Mouse (Mus musculus) embryonic fibroblast, embryonic 13.5 days (primary cell): Measurements from ENCODE around the gene Klhl26.

ENCODE experiments used
- CTCF ChIP-seq: IDR thresholded peaks from 2 replicates; pipeline ENCODE4 v1.5.1; 2011; ENCODE audit warnings: mild to moderate bottlenecking, control low read depth, low read length, moderate library complexity, borderline replicate concordance; ENCODE audit not compliant: insufficient read depth
- POLR2A ChIP-seq: IDR thresholded peaks from 2 replicates; pipeline ENCODE4 v1.6.1; 2011; ENCODE audit warnings: low read depth, mild to moderate bottlenecking, control low read depth, low read length, moderate library complexity

DNA sequence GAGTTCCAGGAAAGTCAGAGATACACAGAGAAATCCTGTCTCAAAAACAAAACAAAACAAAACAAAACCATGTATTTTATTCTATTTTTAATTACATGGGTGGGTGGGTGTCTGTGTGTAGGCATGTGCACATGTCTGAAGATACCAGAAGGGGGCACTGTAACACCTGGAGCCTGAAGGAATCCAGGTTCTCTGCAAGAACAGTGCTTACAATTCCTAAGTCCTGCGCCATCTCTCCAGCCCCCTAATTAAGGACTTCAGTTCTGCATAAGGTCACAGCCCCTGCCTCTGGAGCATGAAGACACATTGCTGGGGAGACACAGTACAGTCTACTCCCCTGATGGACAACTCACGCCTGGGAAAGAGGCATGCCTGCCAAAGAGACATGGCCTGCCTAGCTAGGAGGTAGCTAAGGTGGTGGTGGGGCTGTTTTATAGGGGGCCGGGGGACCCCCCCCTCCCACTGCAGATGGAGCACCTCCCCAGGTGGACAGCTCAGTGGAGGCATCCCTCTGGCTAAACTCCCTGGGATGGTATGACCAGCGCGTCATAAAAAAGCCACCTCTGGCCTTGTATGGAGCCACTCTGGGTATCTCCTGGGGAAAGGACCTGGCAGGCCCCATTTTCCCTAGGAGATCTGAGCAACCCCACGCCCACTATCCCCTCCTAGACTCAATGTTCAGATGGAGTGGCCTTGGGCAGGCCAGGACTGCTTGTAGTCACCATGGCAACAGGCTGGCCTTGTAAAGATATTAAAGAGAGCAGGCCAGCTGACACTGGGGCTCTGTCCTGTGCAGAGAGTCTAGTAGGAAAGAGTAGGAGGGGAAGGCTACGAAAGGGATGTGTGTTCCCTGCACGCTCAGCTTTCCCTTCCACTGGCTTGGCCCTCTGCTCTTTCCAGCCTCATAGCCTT lies 61.0 kb downstream of the Klhl26 start:
- TF ChIP-seq CTCF (peak; percentile 2; the same call in 1 of the 2 replicates), POLR2A (no peak)
